Mouse (Mus musculus): ENCODE measurements around the gene Tmem198b.

Gene Tmem198b

DNA sequence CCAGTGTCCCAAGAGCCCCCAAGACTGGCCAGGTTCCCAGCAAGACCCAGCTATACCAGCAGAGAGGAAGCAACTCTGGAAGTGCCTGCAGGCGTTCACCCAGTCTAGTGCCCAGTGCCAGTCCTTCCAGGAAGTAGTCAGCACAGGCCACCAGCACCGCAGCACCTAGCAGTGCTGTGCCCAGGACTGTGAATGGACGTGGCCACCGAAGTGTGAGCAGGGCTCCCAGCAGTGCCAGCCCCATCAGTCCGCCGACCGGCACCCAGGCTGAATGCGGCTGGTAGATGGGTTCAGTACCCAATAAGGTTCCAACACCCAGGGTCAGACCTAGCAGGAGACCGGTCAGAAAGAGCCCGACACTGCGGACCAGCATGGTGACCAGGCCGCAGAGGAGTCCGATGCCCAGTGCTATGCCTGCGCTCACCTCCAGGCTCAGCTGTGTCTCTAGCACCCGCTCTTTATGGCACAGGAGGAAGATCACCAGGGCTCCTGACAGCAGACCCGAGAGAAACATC lies 2.1 kb downstream of the Tmem198b start:
- DNase-seq (ENCODE audit: low read depth, low spot score), result no peak

DNA sequence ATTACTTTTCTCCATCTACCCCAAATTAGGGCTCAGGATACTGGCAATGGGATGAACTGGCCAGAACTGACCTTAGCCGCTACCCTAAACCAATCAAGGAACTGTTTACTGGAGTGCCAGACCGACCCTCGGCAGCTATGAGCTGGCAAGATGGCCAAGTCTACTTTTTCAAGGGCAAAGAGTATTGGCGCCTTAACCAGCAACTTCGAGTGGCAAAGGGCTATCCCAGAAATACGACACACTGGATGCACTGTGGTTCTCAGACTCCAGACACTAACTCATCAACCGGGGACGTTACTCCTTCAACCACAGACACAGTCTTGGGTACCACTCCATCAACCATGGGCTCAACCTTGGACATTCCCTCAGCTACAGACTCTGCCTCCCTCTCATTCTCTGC lies 5.5 kb downstream of the Tmem198b start:
- no peak for DNase-seq (ENCODE audit: low read depth, low spot score)

DNA sequence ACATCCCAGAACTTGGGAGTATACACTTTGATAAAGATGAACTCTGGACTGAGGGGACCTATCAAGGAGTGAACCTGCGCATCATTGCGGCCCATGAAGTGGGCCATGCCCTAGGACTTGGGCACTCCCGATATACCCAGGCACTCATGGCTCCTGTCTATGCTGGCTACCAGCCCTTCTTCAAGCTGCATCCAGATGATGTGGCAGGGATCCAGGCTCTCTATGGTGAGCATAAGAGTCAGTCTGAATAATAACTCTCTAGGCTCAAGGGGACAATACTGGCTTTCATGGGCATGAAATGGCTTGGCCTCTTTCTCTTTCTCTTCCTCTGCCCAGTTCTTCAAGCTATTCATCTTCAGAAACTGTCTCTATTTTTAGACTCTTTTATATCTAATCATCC lies 8.6 kb downstream of the Tmem198b start:
- DNase-seq (ENCODE audit: low read depth, low spot score), result no peak

DNA sequence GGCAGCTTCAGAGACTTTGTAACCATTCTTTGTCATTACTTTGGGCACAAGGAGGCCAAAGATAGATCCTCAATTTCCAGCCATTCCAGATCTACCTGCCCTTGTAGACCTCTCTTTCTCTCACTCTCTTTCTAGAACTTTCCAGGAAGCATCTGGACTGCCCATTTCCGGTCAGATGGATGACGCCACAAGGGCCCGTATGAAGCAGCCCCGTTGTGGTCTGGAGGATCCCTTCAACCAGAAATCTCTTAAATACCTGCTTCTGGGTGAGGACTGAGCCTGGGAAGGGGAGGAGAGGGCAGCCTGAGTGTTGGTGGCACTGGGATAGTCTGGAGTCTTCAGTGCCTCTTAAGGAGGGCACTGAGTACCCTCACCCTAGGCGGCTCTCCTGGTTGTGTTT lies 9.8 kb downstream of the Tmem198b start:
- DNase-seq (ENCODE audit: low read depth, low spot score), result no peak

DNA sequence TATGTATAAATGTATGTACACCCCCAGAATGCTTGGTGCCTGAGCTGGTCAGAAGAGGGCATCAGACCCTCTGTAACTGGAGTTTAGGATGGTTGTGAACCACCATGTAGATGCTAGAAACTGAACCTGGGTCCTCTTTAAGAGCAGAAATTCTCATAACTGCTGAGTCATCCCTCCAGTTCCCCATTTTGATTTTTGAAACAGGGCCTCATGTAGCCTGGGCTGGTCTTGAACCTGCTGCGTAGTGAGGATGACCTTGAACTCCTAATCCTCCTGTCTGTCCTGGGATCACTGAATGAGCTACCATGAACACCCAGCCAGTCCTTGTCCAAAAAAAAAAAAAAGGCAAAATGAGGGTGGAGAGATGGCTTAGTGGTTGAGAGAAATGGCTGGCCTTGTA lies 10.9 kb downstream of the Tmem198b start:
- no peak for DNase-seq (ENCODE audit: low read depth, low spot score)

DNA sequence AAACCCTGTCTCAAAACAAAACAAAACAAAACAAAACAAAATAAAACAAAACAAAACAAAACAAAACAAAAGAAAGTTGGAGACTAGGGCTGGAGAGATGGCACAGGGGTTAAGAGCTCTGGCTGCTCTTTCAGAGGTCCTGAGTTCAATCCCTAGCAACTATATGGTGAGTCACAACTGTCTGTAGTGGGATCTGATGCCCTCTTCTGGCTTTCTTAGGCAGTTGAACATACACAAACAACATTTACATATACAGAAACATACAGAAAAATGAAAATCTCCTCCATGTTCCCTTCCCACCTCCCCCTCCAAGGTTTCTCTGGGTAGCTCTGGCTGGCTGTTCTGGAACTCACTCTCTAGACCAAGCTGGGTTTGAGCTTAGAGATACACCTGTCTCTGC lies 12.1 kb downstream of the Tmem198b start:
- DNase-seq (ENCODE audit: low read depth, low spot score), result no peak

DNA sequence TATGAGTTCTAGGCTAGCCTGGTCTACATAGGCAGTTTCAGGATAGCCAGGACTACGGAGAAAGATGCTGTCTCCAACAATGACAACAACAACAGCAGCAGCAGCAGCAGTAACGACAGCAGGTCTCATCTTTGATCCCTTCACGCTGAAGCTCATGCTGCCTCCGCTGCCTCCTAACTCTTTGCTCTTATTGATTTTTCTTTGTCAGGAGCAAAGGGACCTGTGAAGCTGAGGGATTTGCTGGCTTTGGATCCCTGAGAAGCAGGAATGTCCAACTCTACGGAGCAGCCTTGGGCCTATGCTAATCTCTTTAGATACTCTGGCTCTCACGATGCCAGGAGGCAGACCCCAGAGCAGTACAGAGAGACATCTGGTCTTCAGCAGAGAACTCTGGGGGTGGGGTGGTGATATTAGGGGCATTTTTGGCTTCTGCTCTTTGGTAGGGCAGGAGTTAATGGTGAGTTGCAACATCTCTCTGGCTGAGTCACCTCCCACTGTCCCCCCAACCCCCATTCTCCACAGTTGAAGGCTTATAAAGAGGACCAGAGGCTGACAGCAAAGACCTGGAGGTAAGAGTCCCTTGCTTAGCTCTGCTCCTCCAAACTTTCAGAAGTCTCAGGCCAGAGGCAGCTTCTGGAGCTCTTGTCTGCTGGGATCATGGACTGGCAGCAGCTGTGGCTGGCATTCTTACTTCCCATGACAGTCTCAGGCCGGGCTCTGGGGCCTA lies 13.6 kb downstream of the Tmem198b start, which contains the start of gene Mmp19:
Mmp19 (plus strand) TSS at position 513 of the 727 bp plus-strand sequence.
- no peak for DNase-seq (ENCODE audit: low read depth, low spot score)

DNA sequence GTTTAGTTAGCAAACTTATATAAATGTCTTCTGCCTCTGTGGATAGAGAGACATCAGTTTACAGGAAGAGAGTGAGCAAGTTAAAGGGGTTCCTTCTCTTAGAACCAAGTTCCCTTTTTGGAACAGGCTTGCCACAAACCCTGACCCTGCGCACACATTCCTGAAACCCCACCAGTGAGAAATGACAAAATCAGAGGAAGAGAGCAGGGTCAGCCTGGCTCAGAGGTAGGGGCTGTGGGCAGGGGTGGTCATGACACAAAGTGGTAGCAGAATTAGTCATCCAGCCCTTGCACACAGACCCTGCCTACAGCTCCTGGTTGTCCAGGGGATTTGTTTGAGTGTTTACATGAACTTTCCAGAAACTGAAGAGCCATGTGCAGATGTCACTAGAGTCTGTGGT lies 24.0 kb downstream of the Tmem198b start:
- no peak for DNase-seq (ENCODE audit: low read depth, low spot score)

DNA sequence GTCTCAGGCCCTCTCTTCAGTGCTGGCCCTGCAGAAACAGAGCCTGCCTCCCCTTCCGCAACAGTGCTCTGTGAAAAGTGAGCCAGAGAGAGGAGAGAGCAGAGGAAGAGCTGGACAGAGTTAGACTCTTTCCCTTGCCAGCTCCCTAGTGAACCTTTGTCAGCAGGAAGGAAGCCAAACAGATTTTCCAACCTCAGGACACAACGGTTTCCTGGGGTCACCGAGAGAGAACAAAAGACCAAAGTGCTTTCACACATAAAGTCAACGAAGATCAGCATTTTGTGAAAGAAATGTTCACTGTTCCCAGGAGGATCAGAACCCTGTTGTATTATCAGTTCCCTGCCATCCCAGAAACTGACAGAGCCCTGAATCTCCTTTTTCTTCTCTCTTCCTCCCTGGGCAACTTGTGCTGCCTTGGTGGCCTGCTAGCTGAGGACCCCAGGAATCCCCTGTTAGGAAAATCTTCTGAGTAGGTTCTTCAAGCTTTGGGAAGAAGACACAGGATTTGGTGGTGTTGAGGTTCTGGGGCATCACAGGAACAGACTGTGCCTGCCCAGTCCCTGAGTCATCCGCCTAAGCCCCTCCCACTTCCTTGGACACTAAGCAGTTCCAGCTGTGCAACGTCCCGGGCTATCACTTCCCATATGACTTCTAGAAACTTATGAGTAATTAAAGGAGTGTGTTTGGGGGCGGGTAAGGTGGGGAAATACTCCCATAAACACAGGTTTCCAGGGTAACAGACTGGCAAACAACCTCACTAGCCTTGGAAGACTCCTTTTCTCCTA lies 25.0 kb downstream of the Tmem198b start:
- DNase-seq (ENCODE audit: low read depth, low spot score), result peak; percentile 74

DNA sequence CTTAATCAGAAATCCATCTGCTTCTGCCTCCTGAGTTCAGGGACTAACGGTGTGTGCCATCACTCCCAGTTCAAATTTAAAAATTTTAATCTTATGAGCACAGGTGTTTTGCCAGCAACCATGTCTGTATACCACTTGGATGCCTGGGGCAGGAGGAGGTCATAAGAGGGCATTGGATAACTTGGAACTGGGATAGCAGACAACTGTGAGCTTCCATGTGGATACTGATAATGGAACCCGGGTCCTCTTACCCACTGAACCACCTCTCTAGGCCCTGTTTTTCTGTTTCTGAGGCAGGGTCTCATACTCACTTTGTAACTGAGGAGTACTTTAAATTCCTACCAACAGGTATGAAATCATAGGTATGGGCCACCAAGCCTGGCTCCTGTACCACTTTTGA lies 25.7 kb downstream of the Tmem198b start:
- no peak for DNase-seq (ENCODE audit: low read depth, low spot score)

DNA sequence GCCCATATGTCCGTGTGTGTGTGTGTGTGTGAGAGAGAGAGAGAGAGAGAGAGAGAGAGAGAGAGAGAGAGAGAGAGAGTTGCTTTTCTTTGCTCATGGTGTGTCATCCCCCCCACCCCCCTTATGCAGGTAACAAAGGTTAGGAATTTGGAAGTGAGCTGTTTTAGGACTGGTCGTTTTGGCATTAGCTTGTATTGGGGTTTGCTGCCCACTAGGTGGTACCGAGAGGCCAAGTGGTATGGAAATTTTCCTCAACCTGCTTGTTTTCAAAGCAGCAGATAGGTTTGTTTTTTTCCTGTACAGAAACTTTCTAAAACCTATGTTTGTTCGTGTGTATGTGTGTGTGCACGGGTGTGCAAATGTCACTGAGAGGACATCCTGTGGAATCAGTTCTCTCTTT lies 30.5 kb downstream of the Tmem198b start:
- DNase-seq (ENCODE audit: low read depth, low spot score), result no peak

DNA sequence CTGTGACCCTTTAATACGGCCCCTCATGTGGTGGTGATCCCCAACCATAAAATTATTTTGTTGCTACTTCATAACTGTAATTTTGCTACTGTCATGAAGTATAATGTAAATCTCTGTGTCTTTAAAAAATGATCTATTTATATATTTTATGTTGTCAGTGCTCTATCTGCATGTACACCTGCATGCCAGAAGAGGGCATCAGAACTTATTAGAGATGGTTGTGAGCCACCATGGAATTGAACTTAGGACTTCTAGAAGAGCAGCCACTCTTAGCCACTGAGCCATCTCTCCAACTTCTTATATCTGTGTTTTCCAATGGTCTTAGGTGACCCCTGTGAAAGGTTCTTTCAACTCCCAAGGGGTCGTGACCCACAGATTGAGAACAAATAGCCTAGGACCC lies 31.3 kb downstream of the Tmem198b start:
- DNase-seq (ENCODE audit: low read depth, low spot score), result no peak

All from mesoderm, embryonic 11.5 days (tissue).